Mouse (Mus musculus): ENCODE data around the gene Rasl10a. TPM values are rescaled to one million over a fixed set of nuclear protein-coding genes. Genes with fewer than 3 reads are reported as not detected.

Rasl10a gene
- polyA plus RNA-seq, 1 experiment from 2014 or later: 0.23 TPM

DNA sequence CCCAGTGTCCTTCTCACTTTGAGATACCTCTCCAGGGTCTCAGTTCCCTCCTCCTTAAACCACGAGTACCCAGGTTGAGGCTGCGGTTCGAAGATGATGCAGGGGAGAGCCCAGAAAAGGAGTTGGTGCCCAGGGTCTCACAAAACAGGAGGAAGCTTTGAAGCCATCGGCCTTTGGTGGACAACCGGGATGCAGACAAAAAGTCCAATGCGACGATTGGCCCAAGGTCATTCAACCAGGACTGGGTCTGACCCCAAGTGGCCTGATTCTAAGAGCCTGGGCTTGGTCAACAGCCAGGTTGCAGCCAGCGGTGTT, 430 bp upstream of the Rasl10a start:
- WGBS: 11% methylated on average over 8 of the region's 8 CpGs
- H3K27ac ChIP-seq (ENCODE audit: low read depth, low read length): no peak overlapping the region
- no peaks in the 10 kb centered on the region for H3K36me3 ChIP-seq (ENCODE audit: control insufficient read depth, insufficient read depth, low read length)
- peaks cover 41% of the 10 kb centered on the region for H3K4me1 ChIP-seq (replicated peaks; ENCODE audit: control insufficient read depth, insufficient read depth, low read length)
- ATAC-seq (replicated peaks; ENCODE audit: low FRiP score): no peak
- peaks cover 62% of the 10 kb centered on the region for H3K27me3 ChIP-seq (ENCODE audit: control insufficient read depth, insufficient read depth, low read length)
- H3K4me3 ChIP-seq (ENCODE audit: low read depth, low read length): peak overlapping the region; percentile 43
- no peaks in the 10 kb centered on the region for H3K9me3 ChIP-seq (ENCODE audit: control insufficient read depth, low read length)
- no peak for DNase-seq (ENCODE audit: low spot score)
- peak overlapping the region; percentile 78 for H3K4me2 ChIP-seq (ENCODE audit: low read depth, low read length, severe bottlenecking)
- H3K9ac ChIP-seq (ENCODE audit: low read length): no peak overlapping the region; the same call in 1 of the 2 replicates

DNA sequence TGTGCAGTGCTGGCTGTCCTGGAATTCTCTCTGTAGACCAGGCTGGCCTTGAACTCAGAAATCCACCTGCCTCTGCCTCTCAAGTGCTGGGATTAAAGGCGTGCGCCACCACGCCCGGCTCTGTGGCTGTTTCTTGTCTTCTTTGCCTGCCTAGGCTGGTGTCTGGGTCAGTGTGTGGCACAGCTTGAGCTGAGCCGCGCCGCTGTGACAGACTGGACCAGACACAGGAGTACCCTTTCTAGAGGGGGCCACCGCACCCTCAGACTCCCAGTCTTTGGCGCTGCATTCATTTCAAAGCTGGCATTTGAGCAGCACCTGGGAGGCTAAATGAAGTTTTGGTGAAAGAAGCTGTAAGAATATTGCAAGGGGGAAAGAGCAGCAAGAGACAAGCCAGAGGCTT, 855 bp downstream of the Rasl10a start:
- WGBS: 28% methylated on average over 9 of the region's 9 CpGs
- Histone ChIP-seq H3K27me3 (ENCODE audit: control insufficient read depth, insufficient read depth, low read length) (peaks cover 75% of the 10 kb centered on the region), H3K27ac (ENCODE audit: low read depth, low read length) (no peak overlapping the region), H3K9me3 (ENCODE audit: control insufficient read depth, low read length) (no peaks in the 10 kb centered on the region), H3K4me3 (ENCODE audit: low read depth, low read length) (no peak overlapping the region), H3K4me1 (replicated peaks; ENCODE audit: control insufficient read depth, insufficient read depth, low read length) (peaks cover 48% of the 10 kb centered on the region), H3K36me3 (ENCODE audit: control insufficient read depth, insufficient read depth, low read length) (no peaks in the 10 kb centered on the region), H3K9ac (ENCODE audit: low read length) (no peak overlapping the region), H3K4me2 (ENCODE audit: low read depth, low read length, severe bottlenecking) (no peak overlapping the region)
- ATAC-seq (replicated peaks; ENCODE audit: low FRiP score) (no peak), DNase-seq (ENCODE audit: low spot score) (no peak)

DNA sequence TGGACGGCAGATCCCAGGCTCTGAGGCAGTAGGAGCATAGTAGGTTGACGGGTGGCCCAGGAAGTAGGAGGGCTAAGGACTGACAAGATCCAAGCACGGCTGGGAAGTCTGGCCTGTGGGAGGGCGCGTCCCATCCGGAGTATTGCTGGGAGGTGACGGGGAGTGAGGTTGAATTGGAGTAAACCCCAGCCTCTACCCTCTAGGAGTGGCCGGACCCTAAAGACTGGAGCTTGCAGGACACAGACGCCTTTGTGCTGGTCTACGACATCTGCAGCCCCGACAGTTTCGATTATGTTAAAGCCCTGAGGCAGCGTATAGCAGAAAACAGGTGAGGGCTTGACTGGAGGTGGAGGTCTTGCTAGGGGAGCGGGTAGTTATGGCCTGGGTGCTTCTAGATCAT, 1.3 kb downstream of the Rasl10a start:
- no peak overlapping the region for H3K27ac ChIP-seq (ENCODE audit: low read depth, low read length)
- WGBS: 23% methylated on average over 14 of the region's 14 CpGs
- H3K36me3 ChIP-seq (ENCODE audit: control insufficient read depth, insufficient read depth, low read length): no peaks in the 10 kb centered on the region
- H3K9ac ChIP-seq (ENCODE audit: low read length): no peak overlapping the region
- peaks cover 51% of the 10 kb centered on the region for H3K4me1 ChIP-seq (replicated peaks; ENCODE audit: control insufficient read depth, insufficient read depth, low read length)
- ATAC-seq (replicated peaks; ENCODE audit: low FRiP score): no peak
- no peak for DNase-seq (ENCODE audit: low spot score)
- H3K4me3 ChIP-seq (ENCODE audit: low read depth, low read length): no peak overlapping the region
- no peaks in the 10 kb centered on the region for H3K9me3 ChIP-seq (ENCODE audit: control insufficient read depth, low read length)
- no peak overlapping the region for H3K4me2 ChIP-seq (ENCODE audit: low read depth, low read length, severe bottlenecking)
- H3K27me3 ChIP-seq (ENCODE audit: control insufficient read depth, insufficient read depth, low read length): peaks cover 79% of the 10 kb centered on the region

DNA sequence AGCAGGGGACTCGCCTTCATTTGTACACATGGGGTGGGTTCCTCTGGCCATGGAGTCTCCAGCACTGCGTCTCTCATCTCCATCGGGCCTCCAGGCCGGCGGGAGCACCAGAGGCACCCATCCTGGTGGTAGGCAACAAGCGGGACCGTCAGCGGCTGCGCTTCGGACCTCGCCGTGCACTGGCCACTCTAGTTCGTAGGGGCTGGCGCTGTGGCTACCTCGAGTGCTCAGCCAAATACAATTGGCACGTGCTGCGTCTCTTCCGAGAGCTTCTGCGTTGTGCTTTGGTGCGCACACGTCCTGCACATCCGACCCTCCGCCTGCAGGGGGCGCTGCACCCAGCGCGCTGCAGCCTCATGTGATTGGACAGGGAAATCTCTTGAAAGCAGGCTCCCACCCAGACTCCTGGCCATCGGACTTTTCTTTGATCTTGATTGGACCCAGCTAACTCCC, 1.8 kb downstream of the Rasl10a start:
- Histone ChIP-seq H3K36me3 (ENCODE audit: control insufficient read depth, insufficient read depth, low read length) (no peaks in the 10 kb centered on the region), H3K4me1 (replicated peaks; ENCODE audit: control insufficient read depth, insufficient read depth, low read length) (peaks cover 52% of the 10 kb centered on the region), H3K4me2 (ENCODE audit: low read depth, low read length, severe bottlenecking) (no peak overlapping the region), H3K27me3 (ENCODE audit: control insufficient read depth, insufficient read depth, low read length) (peaks cover 84% of the 10 kb centered on the region), H3K27ac (ENCODE audit: low read depth, low read length) (no peak overlapping the region), H3K4me3 (ENCODE audit: low read depth, low read length) (no peak overlapping the region), H3K9ac (ENCODE audit: low read length) (no peak overlapping the region), H3K9me3 (ENCODE audit: control insufficient read depth, low read length) (no peaks in the 10 kb centered on the region)
- 10% methylated on average over 27 of the region's 27 CpGs for WGBS
- peak; percentile 78 for DNase-seq (ENCODE audit: low spot score)
- ATAC-seq (replicated peaks; ENCODE audit: low FRiP score): no peak

DNA sequence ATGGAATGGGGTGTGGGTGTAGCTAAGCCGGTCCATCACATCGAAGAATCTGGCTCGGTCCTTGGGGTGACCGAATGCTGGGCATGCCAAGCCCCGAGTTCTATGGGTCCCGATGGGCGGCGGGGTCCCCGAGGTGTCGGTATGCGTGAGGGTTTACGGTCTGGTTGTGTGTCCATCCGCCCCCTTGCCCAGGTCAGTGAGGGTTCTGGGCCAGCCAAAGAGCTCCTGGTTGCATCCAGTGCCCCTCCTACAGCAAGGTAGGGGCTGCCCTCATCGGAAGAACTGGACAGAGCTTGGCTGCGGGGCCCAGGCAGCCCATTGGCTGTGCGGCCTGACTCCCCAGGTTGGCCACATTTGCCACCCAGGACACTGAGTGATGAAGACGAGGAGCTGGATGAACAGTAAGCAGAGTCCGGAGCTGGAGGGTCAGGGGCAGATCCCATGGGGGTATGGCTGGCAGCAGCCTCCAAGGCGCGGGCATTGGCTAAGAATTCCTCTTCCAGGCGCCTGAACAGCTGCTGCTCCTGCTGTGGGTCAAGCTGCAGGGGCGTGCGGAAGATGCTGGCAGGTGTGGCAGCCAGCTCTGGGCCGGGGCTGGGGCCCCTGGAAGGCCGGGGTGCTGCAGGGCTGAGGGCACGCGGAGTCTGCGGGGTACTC, 3.0 kb downstream of the Rasl10a start:
- DNase-seq (ENCODE audit: low spot score) (peak; percentile 71), ATAC-seq (replicated peaks; ENCODE audit: low FRiP score) (no peak)
- WGBS: 51% methylated on average over 28 of the region's 28 CpGs
- Histone ChIP-seq H3K4me1 (replicated peaks; ENCODE audit: control insufficient read depth, insufficient read depth, low read length) (peaks cover 49% of the 10 kb centered on the region), H3K36me3 (ENCODE audit: control insufficient read depth, insufficient read depth, low read length) (no peaks in the 10 kb centered on the region), H3K4me2 (ENCODE audit: low read depth, low read length, severe bottlenecking) (peak overlapping the region; percentile 74), H3K9me3 (ENCODE audit: control insufficient read depth, low read length) (no peaks in the 10 kb centered on the region), H3K27me3 (ENCODE audit: control insufficient read depth, insufficient read depth, low read length) (peaks cover 82% of the 10 kb centered on the region), H3K4me3 (ENCODE audit: low read depth, low read length) (peak overlapping the region; percentile 30), H3K27ac (ENCODE audit: low read depth, low read length) (no peak overlapping the region), H3K9ac (ENCODE audit: low read length) (peak overlapping the region; percentile 47; the same call in 1 of the 2 replicates)

DNA sequence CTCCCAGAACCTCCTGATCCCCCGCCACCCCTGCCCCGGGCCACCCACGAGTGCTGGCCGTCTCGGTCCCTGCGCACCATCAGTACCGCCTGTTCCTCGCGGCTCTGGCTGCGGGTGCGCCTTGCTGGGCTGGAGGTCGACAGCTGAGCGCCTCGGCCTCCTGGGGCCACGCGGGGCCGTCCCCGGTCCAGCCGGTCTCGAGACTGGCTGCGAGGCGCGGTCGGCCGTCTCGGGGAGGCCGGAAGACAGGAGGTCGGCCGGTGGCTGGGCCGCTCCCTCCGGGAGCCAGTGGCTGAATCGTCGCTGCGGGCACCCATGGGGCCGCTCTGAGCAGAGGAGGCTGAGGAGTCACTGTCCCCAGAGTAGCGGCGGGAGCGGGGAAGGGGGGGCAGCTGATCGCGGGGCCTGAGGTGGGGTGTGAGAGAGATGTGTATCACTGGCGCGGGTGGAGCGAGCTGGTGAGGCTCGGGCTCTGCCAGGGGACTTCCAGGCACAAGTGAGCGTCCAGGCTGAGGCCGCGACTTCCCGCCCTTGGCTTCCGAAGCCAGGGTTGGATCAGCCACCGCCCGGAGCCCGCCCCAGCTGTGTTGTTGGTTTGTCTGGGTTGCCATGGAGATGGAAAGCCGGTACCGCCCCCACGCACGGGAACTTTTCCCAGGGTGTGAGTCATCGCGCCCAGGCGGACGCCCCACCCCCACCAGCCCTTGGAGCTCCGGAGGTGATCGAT, 3.6 kb downstream of the Rasl10a start:
- peaks cover 42% of the 10 kb centered on the region for H3K4me1 ChIP-seq (replicated peaks; ENCODE audit: control insufficient read depth, insufficient read depth, low read length)
- no peaks in the 10 kb centered on the region for H3K9me3 ChIP-seq (ENCODE audit: control insufficient read depth, low read length)
- DNase-seq (ENCODE audit: low spot score) (peak; percentile 91), ATAC-seq (replicated peaks; ENCODE audit: low FRiP score) (0 out of 2 replicates have a peak, but pooled peaks have one; percentile 13)
- H3K9ac ChIP-seq (ENCODE audit: low read length): peak overlapping the region; percentile 47
- H3K27me3 ChIP-seq (ENCODE audit: control insufficient read depth, insufficient read depth, low read length): peaks cover 78% of the 10 kb centered on the region
- under 1% methylated on average over 62 of the region's 62 CpGs for WGBS
- H3K4me2 ChIP-seq (ENCODE audit: low read depth, low read length, severe bottlenecking): peak overlapping the region; percentile 74
- peak overlapping the region; percentile 30 for H3K4me3 ChIP-seq (ENCODE audit: low read depth, low read length)
- no peaks in the 10 kb centered on the region for H3K36me3 ChIP-seq (ENCODE audit: control insufficient read depth, insufficient read depth, low read length)
- no peak overlapping the region for H3K27ac ChIP-seq (ENCODE audit: low read depth, low read length)

DNA sequence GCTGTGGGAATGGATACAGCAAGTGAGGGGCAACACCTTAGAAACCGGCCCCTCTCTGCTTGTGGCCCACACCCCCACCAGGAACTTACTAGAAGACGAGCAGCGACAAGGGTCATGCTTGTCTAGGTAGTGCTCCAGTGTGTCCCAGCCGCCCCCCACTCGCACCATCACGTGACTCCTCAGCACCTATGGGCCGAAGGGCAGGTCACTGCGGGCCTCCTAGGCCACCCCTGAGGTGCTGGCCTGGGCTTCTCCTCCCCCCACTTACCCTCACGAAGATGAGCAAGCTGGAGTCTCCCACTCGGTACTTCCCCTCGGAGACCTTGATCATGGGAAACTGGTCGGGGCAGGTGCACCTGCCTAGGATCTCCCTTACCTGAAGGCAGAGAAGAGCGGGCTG, 4.4 kb downstream of the Rasl10a start:
- ATAC-seq (replicated peaks; ENCODE audit: low FRiP score) (no peak), DNase-seq (ENCODE audit: low spot score) (peak; percentile 65)
- Histone ChIP-seq H3K9ac (ENCODE audit: low read length) (no peak overlapping the region), H3K27me3 (ENCODE audit: control insufficient read depth, insufficient read depth, low read length) (peaks cover 70% of the 10 kb centered on the region), H3K9me3 (ENCODE audit: control insufficient read depth, low read length) (no peaks in the 10 kb centered on the region), H3K4me3 (ENCODE audit: low read depth, low read length) (peak overlapping the region; percentile 30), H3K4me1 (replicated peaks; ENCODE audit: control insufficient read depth, insufficient read depth, low read length) (peaks cover 37% of the 10 kb centered on the region), H3K36me3 (ENCODE audit: control insufficient read depth, insufficient read depth, low read length) (no peaks in the 10 kb centered on the region), H3K4me2 (ENCODE audit: low read depth, low read length, severe bottlenecking) (peak overlapping the region; percentile 74), H3K27ac (ENCODE audit: low read depth, low read length) (no peak overlapping the region)
- WGBS: 12% methylated on average over 13 of the region's 13 CpGs

DNA sequence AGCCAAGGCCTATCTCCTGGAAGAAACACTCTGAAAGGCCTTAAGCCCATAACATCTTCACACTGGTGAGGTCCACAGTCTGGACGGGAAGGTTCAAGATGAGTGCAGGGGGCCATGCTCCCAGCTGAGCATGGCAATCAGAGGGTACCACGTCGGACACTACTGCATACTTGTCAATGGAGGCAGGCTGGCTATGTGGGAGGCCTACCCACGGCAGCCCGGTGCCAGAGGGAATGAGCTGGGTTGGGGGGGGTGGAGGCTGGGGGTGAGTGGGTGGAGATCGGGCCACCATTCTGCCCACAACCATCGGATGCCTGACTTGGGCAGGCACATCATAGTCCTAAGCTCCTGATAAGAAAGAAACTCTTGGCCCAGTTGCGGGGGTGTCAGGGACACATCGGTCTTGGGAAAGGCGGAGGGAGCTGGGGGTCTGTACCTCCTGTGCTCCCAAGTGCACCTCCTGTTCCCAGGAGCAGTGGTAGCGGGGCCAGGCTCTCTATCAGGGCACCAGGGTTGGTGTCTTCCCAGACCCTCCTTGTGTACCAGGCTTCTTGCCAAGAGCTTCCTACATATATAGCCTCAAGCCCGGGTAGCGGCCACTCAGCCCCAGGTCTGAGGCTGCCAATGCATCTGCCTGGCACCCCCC, 5.1 kb downstream of the Rasl10a start:
- H3K27ac ChIP-seq (ENCODE audit: low read depth, low read length): no peak overlapping the region
- no peak overlapping the region for H3K9ac ChIP-seq (ENCODE audit: low read length)
- ATAC-seq (replicated peaks; ENCODE audit: low FRiP score): no peak
- H3K9me3 ChIP-seq (ENCODE audit: control insufficient read depth, low read length): no peaks in the 10 kb centered on the region
- peaks cover 63% of the 10 kb centered on the region for H3K27me3 ChIP-seq (ENCODE audit: control insufficient read depth, insufficient read depth, low read length)
- no peak overlapping the region for H3K4me2 ChIP-seq (ENCODE audit: low read depth, low read length, severe bottlenecking)
- peak; percentile 55 for DNase-seq (ENCODE audit: low spot score)
- WGBS: 73% methylated on average over 13 of the region's 13 CpGs
- H3K4me1 ChIP-seq (replicated peaks; ENCODE audit: control insufficient read depth, insufficient read depth, low read length): peaks cover 31% of the 10 kb centered on the region
- H3K4me3 ChIP-seq (ENCODE audit: low read depth, low read length): no peak overlapping the region
- H3K36me3 ChIP-seq (ENCODE audit: control insufficient read depth, insufficient read depth, low read length): no peaks in the 10 kb centered on the region
